Mouse (Mus musculus) heart, adult 2 months (tissue): ENCODE data around the gene Tpbpa.

Source experiments
- EP300 ChIP-seq: fragments of 200-500 bp; IDR thresholded peaks from 2 replicates; pipeline ENCODE4 v1.6.1; 2011; ENCODE audit warnings: low read depth, low read length, control low read depth; ENCODE audit not compliant: insufficient read depth
- POLR2A ChIP-seq: fragments of 200-500 bp; IDR thresholded peaks from 2 replicates; pipeline ENCODE4 v1.6.1; 2011; ENCODE audit warnings: mild to moderate bottlenecking, low read depth, low read length, control low read depth; ENCODE audit not compliant: insufficient read depth

DNA sequence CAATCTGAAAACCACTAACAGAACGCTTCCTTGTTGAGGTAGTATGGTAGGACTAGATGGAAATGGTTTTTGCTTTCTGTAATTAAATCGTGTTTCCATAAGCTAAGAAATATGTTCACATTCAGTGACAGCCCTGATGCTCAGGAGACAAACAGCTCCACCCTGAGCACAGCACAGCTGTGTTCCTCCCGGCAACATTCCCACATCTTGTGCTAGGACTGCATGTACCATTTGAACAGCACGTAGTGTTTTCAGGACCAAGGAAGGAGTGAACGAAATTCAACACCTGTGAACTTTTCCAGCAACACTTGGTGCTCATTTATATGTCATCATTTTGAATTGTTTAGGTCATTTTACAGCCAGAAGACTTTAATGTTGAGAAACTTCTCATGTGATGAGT lies 19.9 kb upstream of the Tpbpa start:
- no peak for TF ChIP-seq EP300
- TF ChIP-seq POLR2A: no peak
